Mouse (Mus musculus) CH12.LX (cell line): ENCODE measurements at regions not wholly inside any gene's neighbourhood (a gene's known extent, or its start where the extent isn't known, plus 50 kb on each side); places are given as distances from the start of the nearest gene placed in this dataset.

ENCODE experiments used
- DNase-seq: peaks from one replicate; pipeline ENCODE4 v3.0.0-alpha.2; 2013; ENCODE audit errors: extremely low read depth
- H3K27ac ChIP-seq: 2 replicates; pipeline ENCODE4 v1.5.1; 2012; ENCODE audit warnings: low read depth, mild to moderate bottlenecking, control low read depth, moderate library complexity; ENCODE audit not compliant: insufficient read depth
- H3K27me3 ChIP-seq: replicated peaks from 2 replicates; pipeline ENCODE3; 2012; ENCODE audit warnings: inconsistent platforms
- H3K36me3 ChIP-seq, 2 experiments: replicated peaks in 1 of 2; 2 replicates each; pipeline versions ENCODE3 to v1.6.1; 2012; ENCODE audit warnings: inconsistent platforms in 1 of 2, low read length in 1 of 2, mild to moderate bottlenecking in 1 of 2, mixed read lengths in 1 of 2, moderate library complexity in 1 of 2; ENCODE audit not compliant: control insufficient read depth in 1 of 2, insufficient read depth in 1 of 2
- H3K4me1 ChIP-seq, 2 experiments: 2 replicates each; pipeline ENCODE4 v1.6.1; 2012; ENCODE audit warnings: inconsistent platforms in 1 of 2, moderate library complexity in 1 of 2; ENCODE audit not compliant: insufficient read depth in 2 of 2, control insufficient read depth in 1 of 2
- H3K4me2 ChIP-seq: 2 replicates; pipeline ENCODE4 v1.6.1; 2012; ENCODE audit warnings: low read depth, mild to moderate bottlenecking, control low read depth; ENCODE audit not compliant: poor library complexity, insufficient read depth, severe bottlenecking
- H3K4me3 ChIP-seq, 3 experiments: fragments of 150-350 bp in 1 of 3; sonication (generic) in 1 of 3; replicated peaks in 1 of 3; 2 replicates each; pipeline versions ENCODE3 to v1.5.1; 2011 to 2012; ENCODE audit warnings: low read depth in 2 of 3, low read length in 2 of 3, mild to moderate bottlenecking in 2 of 3, moderate library complexity in 2 of 3, control low read depth in 1 of 3, improper control_type of control experiment in 1 of 3, inconsistent platforms in 1 of 3, mixed read lengths in 1 of 3; ENCODE audit not compliant: poor library complexity in 1 of 3
- H3K79me2 ChIP-seq: replicated peaks from 2 replicates; pipeline ENCODE4 v1.6.1; 2012; ENCODE audit warnings: mild to moderate bottlenecking, moderate library complexity; ENCODE audit not compliant: control insufficient read depth, poor library complexity, insufficient read depth, severe bottlenecking; ENCODE audit errors: extremely low read depth
- H3K9ac ChIP-seq: 2 replicates; pipeline ENCODE4 v1.6.1; 2012; ENCODE audit warnings: low read depth, mild to moderate bottlenecking, control low read depth, moderate library complexity; ENCODE audit not compliant: insufficient read depth
- H3K9me3 ChIP-seq: replicated peaks from 2 replicates; pipeline ENCODE3; 2012; ENCODE audit warnings: low read length, inconsistent platforms, mixed read lengths
- EP300 ChIP-seq: IDR thresholded peaks from 2 replicates; pipeline ENCODE4 v1.6.1; 2011; ENCODE audit warnings: low read length, improper control_type of control experiment
- ETS1 ChIP-seq: conservative IDR thresholded peaks from 2 replicates; pipeline ENCODE4 v1.6.1; 2012; ENCODE audit warnings: low read depth, mild to moderate bottlenecking, inconsistent platforms, low read length, improper control_type of control experiment, moderate library complexity
- JUND ChIP-seq: conservative IDR thresholded peaks from 2 replicates; pipeline ENCODE4 v1.6.1; 2011; ENCODE audit warnings: low read depth, low read length, improper control_type of control experiment
- MAFK ChIP-seq: IDR thresholded peaks from 2 replicates; pipeline ENCODE4 v1.6.1; 2011; ENCODE audit warnings: low read length, improper control_type of control experiment; ENCODE audit not compliant: insufficient replicate concordance
- MEF2A ChIP-seq: IDR thresholded peaks from 2 replicates; pipeline ENCODE4 v1.6.1; 2014; ENCODE audit warnings: low read depth, mild to moderate bottlenecking, inconsistent platforms, low read length, improper control_type of control experiment, borderline replicate concordance
- MXI1 ChIP-seq: IDR thresholded peaks from 2 replicates; pipeline ENCODE4 v1.6.1; 2011; ENCODE audit warnings: mild to moderate bottlenecking, low read depth, low read length, improper control_type of control experiment
- MYC ChIP-seq: IDR thresholded peaks from 2 replicates; pipeline ENCODE4 v1.6.1; 2011; ENCODE audit warnings: low read depth, mild to moderate bottlenecking, improper control_type of control experiment, low read length
- POLR2AphosphoS2 ChIP-seq: IDR thresholded peaks from 2 replicates; pipeline ENCODE4 v1.6.1; 2011; ENCODE audit warnings: low read depth, low read length, improper control_type of control experiment
- RAD21 ChIP-seq: IDR thresholded peaks from 2 replicates; pipeline ENCODE4 v1.6.1; 2011; ENCODE audit warnings: low read depth, mild to moderate bottlenecking, low read length, improper control_type of control experiment, moderate library complexity
- TCF12 ChIP-seq: IDR thresholded peaks from 2 replicates; pipeline ENCODE4 v1.6.1; 2014; ENCODE audit warnings: low read depth, mild to moderate bottlenecking, inconsistent platforms, low read length, improper control_type of control experiment
- UBTF ChIP-seq: IDR thresholded peaks from 2 replicates; pipeline ENCODE4 v1.6.1; 2012; ENCODE audit warnings: low read depth, mild to moderate bottlenecking, inconsistent platforms, low read length, improper control_type of control experiment, moderate library complexity
- USF1 ChIP-seq: IDR thresholded peaks from 2 replicates; pipeline ENCODE4 v1.6.1; 2014; ENCODE audit warnings: low read depth, mild to moderate bottlenecking, inconsistent platforms, low read length, improper control_type of control experiment
- USF2 ChIP-seq: conservative IDR thresholded peaks from 2 replicates; pipeline ENCODE4 v1.6.1; 2011; ENCODE audit warnings: low read depth, low read length, improper control_type of control experiment
- ZC3H11A ChIP-seq: IDR thresholded peaks from 2 replicates; pipeline ENCODE4 v1.6.1; 2012; ENCODE audit warnings: low read depth, mild to moderate bottlenecking, inconsistent platforms, low read length, improper control_type of control experiment
- ZNF384 ChIP-seq: IDR thresholded peaks from 2 replicates; pipeline ENCODE4 v1.6.1; 2012; ENCODE audit warnings: low read depth, low read length, improper control_type of control experiment, inconsistent platforms
- dilution Hi-C: fragments of 300-500 bp; cut with MboI; formaldehyde crosslinking; loops from 2 replicates; pipeline ENCODE4 v1.14.3; 2020; ENCODE audit warnings: low sequenced_read_pairs; ENCODE audit not compliant: extremely low pct_unique_long_range_greater_than_20kb, extremely low pct_ligation_motif_present
- in situ Hi-C: fragments of 300-500 bp; cut with MboI; formaldehyde crosslinking; loops from 3 replicates; pipeline ENCODE4 v1.14.3; 2019; ENCODE audit warnings: low sequenced_read_pairs, low pct_ligation_motif_present, low pct_unique_long_range_greater_than_20kb, mixed read lengths

- Histone ChIP-seq H3K4me3 (no peak overlapping the region), H3K9me3 (peaks cover 3% of the 10 kb centered on the region), H3K9ac (no peak overlapping the region), H3K4me1 (peaks cover 12 to 21% of the 10 kb centered on the region in 2 experiments), H3K27ac (no peak overlapping the region), H3K79me2 (no peaks in the 10 kb centered on the region), H3K27me3 (no peaks in the 10 kb centered on the region), H3K36me3 (no peaks in the 10 kb centered on the region), H3K4me2 (no peak overlapping the region)
- TF ChIP-seq EP300: no peak
- TF ChIP-seq ZC3H11A: no peak
- TF ChIP-seq USF2: no peak
- no peak for TF ChIP-seq JUND
- TF ChIP-seq UBTF: no peak
- no peak for TF ChIP-seq MXI1
- TF ChIP-seq ETS1: no peak
- TF ChIP-seq ZNF384: no peak
- no peak for TF ChIP-seq USF1
- no peak for TF ChIP-seq MAFK
- no peak for TF ChIP-seq TCF12
- no peak for TF ChIP-seq MEF2A
- in situ Hi-C loops (no loop called here), dilution Hi-C loops (no loop called here)
- DNase-seq: no peak
These were observed 265.2 kb downstream of the Cd47 start for GRCm38 (mm10) chr16:50065336-50066082.

GRCm38 (mm10) chr16:50069033-50069432 lies 268.7 kb downstream of the Cd47 start:
- peak; percentile 45 for DNase-seq
- no peak overlapping the region for H3K9ac ChIP-seq
- H3K27me3 ChIP-seq: no peaks in the 10 kb centered on the region
- H3K4me1 ChIP-seq: peaks cover 10 to 31% of the 10 kb centered on the region in 2 experiments
- no peaks in the 10 kb centered on the region for H3K79me2 ChIP-seq
- no peak overlapping the region for H3K4me3 ChIP-seq
- no peaks in the 10 kb centered on the region for H3K36me3 ChIP-seq
- in situ Hi-C loops: no loop called here
- dilution Hi-C loops: no loop called here
- H3K4me2 ChIP-seq: no peak overlapping the region
- no peak overlapping the region for H3K27ac ChIP-seq
- TF ChIP-seq MAFK: no peak
- TF ChIP-seq MYC: no peak
- TF ChIP-seq POLR2AphosphoS2: no peak
- no peak for TF ChIP-seq RAD21
- TF ChIP-seq UBTF: no peak
- peaks cover 3% of the 10 kb centered on the region for H3K9me3 ChIP-seq
